Mouse (Mus musculus): ENCODE measurements at regions not wholly inside any gene's neighbourhood (a gene's known extent, or its start where the extent isn't known, plus 50 kb on each side); places are given as distances from the start of the nearest gene placed in this dataset.

DNA sequence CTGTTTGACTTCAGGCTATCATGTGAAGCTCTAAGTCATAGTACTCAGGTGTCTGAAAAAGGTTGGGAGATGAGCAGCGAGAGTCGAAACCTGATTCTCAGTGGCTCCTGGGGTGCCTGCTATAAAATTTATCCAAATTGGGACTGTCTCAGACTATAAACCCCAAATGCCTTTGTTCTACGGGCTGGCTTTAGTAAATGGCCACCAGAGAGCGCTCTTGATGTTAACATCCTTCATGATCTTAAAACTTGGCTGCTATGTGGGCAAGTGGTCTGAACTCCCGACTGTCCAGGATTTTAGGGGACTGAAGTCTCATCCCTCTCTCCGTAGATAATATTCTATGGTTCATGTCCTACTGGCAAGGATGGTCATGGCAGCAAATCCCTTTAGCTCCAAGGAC is 94.8 kb upstream of the Tom1l1 start:
- TF ChIP-seq CTCF (conservative IDR thresholded peaks at IDR 0.05; ENCODE audit: insufficient read depth, insufficient read length, low read depth, low read length) (no peak), POLR2A (IDR thresholded peaks at IDR 0.05; ENCODE audit: low read depth, low read length) (no peak)

Measured in kidney, adult 2 months (tissue).